Mouse (Mus musculus) forebrain, embryonic 13.5 days (tissue): ENCODE measurements around the gene Zeb2. TPM values are rescaled to one million over a fixed set of nuclear protein-coding genes. Genes with fewer than 3 reads are reported as not detected.

Source experiments
- ATAC-seq: fragments of 200-750 bp; cut with Nextera tagmentation; 2 replicates; pipeline ENCODE4 v1.8.0; 2017
- H3K27ac ChIP-seq: fragments of 300-500 bp; sonication (generic); 2 replicates; pipeline ENCODE4 v1.5.1; 2015; ENCODE audit warnings: inconsistent platforms, mild to moderate bottlenecking, moderate library complexity
- H3K27me3 ChIP-seq: fragments of 300-500 bp; sonication (generic); 2 replicates; pipeline ENCODE4 v1.6.1; 2015; ENCODE audit warnings: mild to moderate bottlenecking, inconsistent platforms
- H3K36me3 ChIP-seq: fragments of 300-500 bp; sonication (generic); 2 replicates; pipeline ENCODE4 v1.6.1; 2015; ENCODE audit warnings: mild to moderate bottlenecking, inconsistent platforms; ENCODE audit not compliant: poor library complexity, severe bottlenecking
- H3K4me1 ChIP-seq: fragments of 300-500 bp; sonication (generic); 2 replicates; pipeline ENCODE4 v1.6.1; 2015; ENCODE audit warnings: inconsistent platforms
- H3K4me2 ChIP-seq: fragments of 300-500 bp; sonication (generic); 2 replicates; pipeline ENCODE4 v1.6.1; 2015; ENCODE audit warnings: inconsistent platforms, mild to moderate bottlenecking, moderate library complexity
- H3K4me3 ChIP-seq: fragments of 300-500 bp; sonication (generic); 2 replicates; pipeline ENCODE4 v1.5.1; 2015; ENCODE audit warnings: mild to moderate bottlenecking, inconsistent platforms
- H3K9ac ChIP-seq: fragments of 300-500 bp; sonication (generic); 2 replicates; pipeline ENCODE4 v1.6.1; 2015; ENCODE audit warnings: mild to moderate bottlenecking, inconsistent platforms
- H3K9me3 ChIP-seq: fragments of 300-500 bp; sonication (generic); replicated peaks from 2 replicates; pipeline ENCODE4 v1.6.1; 2016; ENCODE audit warnings: inconsistent platforms
- WGBS: fragments of 180-500 bp; shearing (Covaris S2); methylation state at CpG from one replicate; pipeline ENCODE4 v1.1.7; 2015; 5-methylcytosine and 5-hydroxymethylcytosine counted together
- microRNA-seq: library from miRNA; unstranded; fragments of <30 nt; microRNA quantifications from one replicate; pipeline ENCODE4, GENCODE M21; 2016
- polyA plus RNA-seq: library from polyadenylated mRNA; unstranded; fragments of >200 nt; fragmentation: Nextera tagmentation; extraction: Ambion mirVana; gene quantifications from 2 replicates; pipeline ENCODE4 v1.2.1, GENCODE M21; 2015

Gene Zeb2
- polyA plus RNA-seq, 1 experiment from 2014 or later: 85.4 TPM

DNA sequence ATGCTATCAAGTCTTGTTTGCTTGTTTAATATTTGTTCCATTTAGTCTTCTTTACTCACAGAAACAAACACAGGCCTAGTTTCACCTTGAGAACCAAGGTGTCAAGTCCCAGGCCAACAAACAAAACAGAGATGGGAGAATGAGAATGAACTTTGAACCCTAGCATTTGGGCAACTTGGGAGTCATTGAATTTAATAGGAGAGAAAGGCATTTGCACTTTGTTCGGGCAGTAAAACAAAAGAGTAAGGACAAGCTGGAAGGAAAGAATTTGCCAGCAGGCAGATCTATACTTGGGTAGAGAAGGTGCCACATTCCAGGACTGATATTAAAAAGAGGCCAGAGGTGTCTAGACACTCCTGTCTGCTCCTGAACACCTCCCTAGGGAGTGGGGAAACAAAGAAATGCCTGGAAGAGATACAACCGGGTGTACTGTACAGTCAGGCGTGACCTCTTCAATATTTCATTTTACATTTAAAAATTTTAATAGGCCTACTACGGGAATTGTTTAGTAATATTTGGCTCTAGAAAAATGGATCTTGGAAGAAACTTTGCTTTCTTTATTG lies 165.5 kb downstream of the Zeb2 start:
- ATAC-seq: no peak
- H3K4me1 ChIP-seq: no peaks in the 10 kb centered on the region
- no peak overlapping the region for H3K9ac ChIP-seq
- H3K27me3 ChIP-seq: no peaks in the 10 kb centered on the region
- H3K36me3 ChIP-seq: no peaks in the 10 kb centered on the region
- H3K9me3 ChIP-seq: no peaks in the 10 kb centered on the region
- H3K4me2 ChIP-seq: no peak overlapping the region
- H3K4me3 ChIP-seq: no peak overlapping the region
- no peak overlapping the region for H3K27ac ChIP-seq
- 72% methylated on average over 4 of the region's 4 CpGs for WGBS

DNA sequence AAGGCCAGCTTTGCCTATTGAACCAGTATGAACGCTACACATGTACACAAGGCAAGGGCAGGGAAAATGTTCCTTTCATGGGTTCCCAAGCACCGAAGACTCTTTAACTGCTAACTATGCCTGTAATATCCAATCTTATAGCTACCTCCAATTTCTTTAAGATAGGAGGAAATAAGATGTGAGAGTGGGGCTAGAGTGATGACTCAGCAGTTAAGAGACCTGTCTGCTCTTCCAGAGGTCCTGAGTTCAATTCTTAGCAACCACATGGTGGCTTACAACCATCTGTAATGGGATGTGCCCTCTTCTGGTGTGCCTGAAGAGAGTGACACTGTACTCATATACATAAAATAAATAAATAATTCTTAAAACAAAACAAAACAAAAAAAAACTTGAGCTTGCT lies 172.5 kb downstream of the Zeb2 start:
- Histone ChIP-seq H3K4me3 (no peak overlapping the region), H3K27ac (no peak overlapping the region), H3K9me3 (no peaks in the 10 kb centered on the region), H3K4me1 (no peaks in the 10 kb centered on the region), H3K9ac (no peak overlapping the region), H3K4me2 (no peak overlapping the region), H3K27me3 (no peaks in the 10 kb centered on the region), H3K36me3 (no peaks in the 10 kb centered on the region)
- ATAC-seq: no peak
- WGBS: 87% methylated on average over 2 of the region's 2 CpGs

Small RNA genes lying within 50 kb of the gene (microRNA-seq; reads per million reads assigned to microRNA genes)
- gene Mir5129: 0.80 reads per million

Other genes with a start within 250 kb of the Zeb2 start
- 19.4 and 21.1 TPM in 2 replicates for gene Gtdc1, start 189.7 kb downstream of the Zeb2 start, polyA plus RNA-seq